Mouse (Mus musculus) liver, embryonic 14.5 days (tissue): Measurements from ENCODE around the gene Tldc2.

Source experiments
- CTCF ChIP-seq: IDR thresholded peaks from 2 replicates; pipeline ENCODE4 v1.5.1; 2016; ENCODE audit warnings: antibody characterized with exemption, low read depth, control low read depth
- EP300 ChIP-seq: IDR thresholded peaks from 2 replicates; pipeline ENCODE4 v1.6.1; 2016; ENCODE audit warnings: antibody characterized with exemption, low read depth

- TF ChIP-seq CTCF, result no peak
- TF ChIP-seq EP300, result no peak
Observed at GRCm38 (mm10) chr2:157136646-157137045, 49.8 kb downstream of the Tldc2 start.
